Mouse (Mus musculus): Measurements from ENCODE around the gene Prex1.

DNA sequence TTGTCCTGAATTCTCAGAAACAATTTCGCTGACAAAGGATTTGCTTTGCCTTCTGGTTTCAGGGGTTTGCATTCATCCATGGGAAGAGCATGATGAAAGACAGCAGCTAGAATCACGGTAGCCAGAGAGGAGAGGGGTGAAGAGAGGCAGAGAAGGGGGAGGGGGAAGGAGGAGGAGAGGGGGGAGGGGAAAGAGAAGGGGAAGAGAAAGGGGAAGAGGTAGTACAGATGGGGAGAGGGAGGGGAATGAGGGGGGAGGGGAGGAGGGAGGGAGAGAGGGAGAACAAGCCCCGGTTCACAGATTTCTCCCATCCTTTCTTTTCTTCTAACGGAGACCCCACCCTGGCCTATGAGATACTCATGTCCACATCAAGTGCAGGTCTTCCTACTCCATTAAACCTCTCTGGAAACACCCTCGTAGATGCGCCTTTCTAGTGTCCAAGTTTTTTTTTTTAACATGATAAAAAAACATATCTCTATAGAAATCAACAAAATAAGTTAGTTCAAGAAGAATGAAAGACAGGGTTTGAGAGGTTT lies 196.7 kb downstream of the Prex1 start:
- TF ChIP-seq TAL1 (conservative IDR thresholded peaks at IDR 0.05; ENCODE audit: low read depth, low read length) = no peak
- TF ChIP-seq CTCF (IDR thresholded peaks at IDR 0.05; ENCODE audit: low read depth, low read length) = no peak
- TF ChIP-seq GATA1 (IDR thresholded peaks at IDR 0.05; ENCODE audit: borderline replicate concordance, low read length) = no peak
- no peak for TF ChIP-seq POLR2AphosphoS5 (IDR thresholded peaks at IDR 0.05; ENCODE audit: insufficient replicate concordance, low read depth, low read length)
